Mouse (Mus musculus): ENCODE measurements at regions not wholly inside any gene's neighbourhood (a gene's known extent, or its start where the extent isn't known, plus 50 kb on each side); places are given as distances from the start of the nearest gene placed in this dataset.

DNA sequence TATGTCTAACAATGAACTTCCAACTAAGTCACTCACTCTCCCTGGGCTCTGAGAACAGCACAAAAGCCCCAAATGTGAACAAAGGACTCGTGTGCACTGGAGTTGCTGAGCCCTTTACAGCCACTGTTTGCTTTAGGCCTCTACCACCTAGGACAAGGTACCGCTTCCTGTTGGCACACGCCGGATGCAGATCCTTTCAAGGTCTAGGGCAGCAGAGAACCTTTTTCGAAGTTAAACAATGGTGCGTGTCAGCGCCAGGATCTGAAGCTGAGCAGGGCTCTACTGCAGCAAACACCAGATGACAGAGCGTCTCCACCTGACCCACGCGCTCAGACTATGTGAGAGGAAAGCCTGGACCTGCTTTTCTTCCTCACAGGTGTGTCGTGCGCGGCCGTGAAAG, 207.0 kb upstream of the Mkln1 start:
- TF ChIP-seq POLR2A (IDR thresholded peaks at IDR 0.05; ENCODE audit: low read depth, low read length) (no peak), CTCF (conservative IDR thresholded peaks at IDR 0.05; ENCODE audit: insufficient read depth, insufficient read length, low read depth, low read length) (no peak)

Data from kidney, adult 2 months (tissue).